Mouse (Mus musculus): Measurements from ENCODE around the gene Fndc5. TPM values are rescaled to one million over a fixed set of nuclear protein-coding genes. Genes with fewer than 3 reads are reported as not detected.

The Fndc5 gene
- 10.7 and 11.6 TPM in 2 replicates for polyA plus RNA-seq (2015; fragmentation: Nextera tagmentation; extraction: Ambion mirVana)

- Histone ChIP-seq H3K27ac (ENCODE audit: low read depth, low read length) (no peak within 1 kb of the TSS), H3K36me3 (ENCODE audit: control insufficient read depth, insufficient read depth, low read length) (no peaks in the 10 kb centered on the region), H3K4me3 (ENCODE audit: low read length) (peak within 1 kb of the TSS; percentile 70), H3K9me3 (ENCODE audit: control insufficient read depth, low read length) (no peaks in the 10 kb centered on the region), H3K4me2 (ENCODE audit: low read length) (peak within 1 kb of the TSS; percentile 97), H3K4me1 (ENCODE audit: control insufficient read depth, insufficient read depth, low read depth, low read length) (peaks cover 20% of the 10 kb centered on the region), H3K9ac (ENCODE audit: low read depth, low read length) (peak within 1 kb of the TSS; percentile 88), H3K27me3 (replicated peaks; ENCODE audit: control insufficient read depth, insufficient read depth, low read length) (no peaks in the 10 kb centered on the region; the same call in 1 of the 2 replicates)
- peak; percentile 31; the same call in 1 of the 2 replicates for ATAC-seq
- WGBS: 0% methylated on average over 25 of the region's 80 CpGs
Observed at GRCm38 (mm10) chr4:129136579-129137391, at the start of gene Fndc5. Gene Fndc5 (plus strand): TSS chr4:129136999.

GRCm38 (mm10) chr4:129087850-129088249 lies 48.9 kb upstream of the Fndc5 start:
- no peaks in the 10 kb centered on the region for H3K9me3 ChIP-seq (ENCODE audit: control insufficient read depth, low read length)
- 56% methylated on average over 5 of the region's 5 CpGs for WGBS
- ATAC-seq: no peak

GRCm38 (mm10) chr4:129095276-129095675 lies 41.5 kb upstream of the Fndc5 start:
- WGBS: 38% methylated on average over 15 of the region's 15 CpGs
- Histone ChIP-seq H3K36me3 (ENCODE audit: control insufficient read depth, insufficient read depth, low read length) (no peaks in the 10 kb centered on the region), H3K4me3 (ENCODE audit: low read length) (no peak overlapping the region), H3K9me3 (ENCODE audit: control insufficient read depth, low read length) (no peaks in the 10 kb centered on the region), H3K27me3 (replicated peaks; ENCODE audit: control insufficient read depth, insufficient read depth, low read length) (no peaks in the 10 kb centered on the region), H3K27ac (ENCODE audit: low read depth, low read length) (no peak overlapping the region), H3K4me2 (ENCODE audit: low read length) (no peak overlapping the region), H3K9ac (ENCODE audit: low read depth, low read length) (no peak overlapping the region), H3K4me1 (ENCODE audit: control insufficient read depth, insufficient read depth, low read depth, low read length) (no peaks in the 10 kb centered on the region)
- no peak for ATAC-seq

More at GRCm38 (mm10) chr4:129087850-129088249, 48.9 kb upstream of the Fndc5 start:
- Histone ChIP-seq H3K9ac (ENCODE audit: low read depth, low read length) (no peak overlapping the region), H3K36me3 (ENCODE audit: control insufficient read depth, insufficient read depth, low read length) (peaks cover 10% of the 10 kb centered on the region), H3K27me3 (replicated peaks; ENCODE audit: control insufficient read depth, insufficient read depth, low read length) (no peaks in the 10 kb centered on the region), H3K4me3 (ENCODE audit: low read length) (no peak overlapping the region), H3K4me2 (ENCODE audit: low read length) (no peak overlapping the region), H3K4me1 (ENCODE audit: control insufficient read depth, insufficient read depth, low read depth, low read length) (no peaks in the 10 kb centered on the region), H3K27ac (ENCODE audit: low read depth, low read length) (no peak overlapping the region)

- no peaks in the 10 kb centered on the region for H3K9me3 ChIP-seq (ENCODE audit: control insufficient read depth, low read length)
- no peaks in the 10 kb centered on the region for H3K4me1 ChIP-seq (ENCODE audit: control insufficient read depth, insufficient read depth, low read depth, low read length)
- H3K36me3 ChIP-seq (ENCODE audit: control insufficient read depth, insufficient read depth, low read length): no peaks in the 10 kb centered on the region
- H3K9ac ChIP-seq (ENCODE audit: low read depth, low read length): no peak overlapping the region
- 74% methylated on average over 7 of the region's 7 CpGs for WGBS
- no peaks in the 10 kb centered on the region for H3K27me3 ChIP-seq (replicated peaks; ENCODE audit: control insufficient read depth, insufficient read depth, low read length)
- H3K27ac ChIP-seq (ENCODE audit: low read depth, low read length): no peak overlapping the region
- no peak overlapping the region for H3K4me2 ChIP-seq (ENCODE audit: low read length)
- ATAC-seq: no peak
- no peak overlapping the region for H3K4me3 ChIP-seq (ENCODE audit: low read length)
Observed at GRCm38 (mm10) chr4:129097006-129097405, 39.8 kb upstream of the Fndc5 start.

GRCm38 (mm10) chr4:129102133-129102829 lies 34.5 kb upstream of the Fndc5 start:
- H3K9ac ChIP-seq (ENCODE audit: low read depth, low read length): no peak overlapping the region
- 86% methylated on average over 14 of the region's 14 CpGs for WGBS
- ATAC-seq: no peak
- no peaks in the 10 kb centered on the region for H3K36me3 ChIP-seq (ENCODE audit: control insufficient read depth, insufficient read depth, low read length)
- H3K27ac ChIP-seq (ENCODE audit: low read depth, low read length): no peak overlapping the region
- H3K27me3 ChIP-seq (replicated peaks; ENCODE audit: control insufficient read depth, insufficient read depth, low read length): peaks cover 20% of the 10 kb centered on the region
- H3K9me3 ChIP-seq (ENCODE audit: control insufficient read depth, low read length): no peaks in the 10 kb centered on the region
- no peak overlapping the region for H3K4me2 ChIP-seq (ENCODE audit: low read length)
- H3K4me1 ChIP-seq (ENCODE audit: control insufficient read depth, insufficient read depth, low read depth, low read length): peaks cover 4% of the 10 kb centered on the region; the same call in 1 of the 2 replicates
- H3K4me3 ChIP-seq (ENCODE audit: low read length): no peak overlapping the region

GRCm38 (mm10) chr4:129105356-129105755 lies 31.4 kb upstream of the Fndc5 start, which contains the start of gene Tmem54:
Gene Tmem54 (plus strand): TSS chr4:129105548.
- peak within 1 kb of the TSS; percentile 39; the same call in 1 of the 2 replicates for H3K9ac ChIP-seq (ENCODE audit: low read depth, low read length)
- no peak for ATAC-seq
- no peaks in the 10 kb centered on the region for H3K9me3 ChIP-seq (ENCODE audit: control insufficient read depth, low read length)
- peak within 1 kb of the TSS; percentile 30 for H3K4me3 ChIP-seq (ENCODE audit: low read length)
- H3K27me3 ChIP-seq (replicated peaks; ENCODE audit: control insufficient read depth, insufficient read depth, low read length): peaks cover 20% of the 10 kb centered on the region
- H3K36me3 ChIP-seq (ENCODE audit: control insufficient read depth, insufficient read depth, low read length): no peaks in the 10 kb centered on the region
- 2% methylated on average over 40 of the region's 40 CpGs for WGBS
- H3K27ac ChIP-seq (ENCODE audit: low read depth, low read length): no peak within 1 kb of the TSS
- H3K4me2 ChIP-seq (ENCODE audit: low read length): peak within 1 kb of the TSS; percentile 54
- H3K4me1 ChIP-seq (ENCODE audit: control insufficient read depth, insufficient read depth, low read depth, low read length): peaks cover 4% of the 10 kb centered on the region; the same call in 1 of the 2 replicates

- Histone ChIP-seq H3K4me2 (ENCODE audit: low read length) (no peak overlapping the region), H3K36me3 (ENCODE audit: control insufficient read depth, insufficient read depth, low read length) (no peaks in the 10 kb centered on the region), H3K27me3 (replicated peaks; ENCODE audit: control insufficient read depth, insufficient read depth, low read length) (peaks cover 20% of the 10 kb centered on the region), H3K4me3 (ENCODE audit: low read length) (no peak overlapping the region), H3K4me1 (ENCODE audit: control insufficient read depth, insufficient read depth, low read depth, low read length) (peaks cover 4% of the 10 kb centered on the region; the same call in 1 of the 2 replicates), H3K9me3 (ENCODE audit: control insufficient read depth, low read length) (no peaks in the 10 kb centered on the region), H3K27ac (ENCODE audit: low read depth, low read length) (no peak overlapping the region), H3K9ac (ENCODE audit: low read depth, low read length) (no peak overlapping the region)
- WGBS: 23% methylated on average over 9 of the region's 9 CpGs
- ATAC-seq: no peak
Observed at GRCm38 (mm10) chr4:129106073-129106472, 30.7 kb upstream of the Fndc5 start.

GRCm38 (mm10) chr4:129107348-129107899 lies 29.4 kb upstream of the Fndc5 start:
- Histone ChIP-seq H3K27me3 (replicated peaks; ENCODE audit: control insufficient read depth, insufficient read depth, low read length) (peaks cover 20% of the 10 kb centered on the region), H3K27ac (ENCODE audit: low read depth, low read length) (no peak overlapping the region), H3K4me1 (ENCODE audit: control insufficient read depth, insufficient read depth, low read depth, low read length) (peaks cover 7% of the 10 kb centered on the region; the same call in 1 of the 2 replicates), H3K9ac (ENCODE audit: low read depth, low read length) (no peak overlapping the region), H3K36me3 (ENCODE audit: control insufficient read depth, insufficient read depth, low read length) (no peaks in the 10 kb centered on the region), H3K4me3 (ENCODE audit: low read length) (no peak overlapping the region), H3K4me2 (ENCODE audit: low read length) (no peak overlapping the region), H3K9me3 (ENCODE audit: control insufficient read depth, low read length) (no peaks in the 10 kb centered on the region)
- no peak for ATAC-seq
- 71% methylated on average over 10 of the region's 10 CpGs for WGBS

GRCm38 (mm10) chr4:129108624-129109023 lies 28.2 kb upstream of the Fndc5 start:
- H3K27me3 ChIP-seq (replicated peaks; ENCODE audit: control insufficient read depth, insufficient read depth, low read length): peaks cover 20% of the 10 kb centered on the region
- ATAC-seq: no peak
- peaks cover 9% of the 10 kb centered on the region; the same call in 1 of the 2 replicates for H3K4me1 ChIP-seq (ENCODE audit: control insufficient read depth, insufficient read depth, low read depth, low read length)
- no peak overlapping the region for H3K27ac ChIP-seq (ENCODE audit: low read depth, low read length)
- no peak overlapping the region for H3K4me2 ChIP-seq (ENCODE audit: low read length)
- 66% methylated on average over 7 of the region's 7 CpGs for WGBS
- H3K9ac ChIP-seq (ENCODE audit: low read depth, low read length): no peak overlapping the region
- H3K36me3 ChIP-seq (ENCODE audit: control insufficient read depth, insufficient read depth, low read length): no peaks in the 10 kb centered on the region
- no peaks in the 10 kb centered on the region for H3K9me3 ChIP-seq (ENCODE audit: control insufficient read depth, low read length)
- H3K4me3 ChIP-seq (ENCODE audit: low read length): no peak overlapping the region

All from hindbrain, embryonic 16.5 days (tissue).